Mouse (Mus musculus) lung, adult 2 months (tissue): ENCODE data around the gene Scrg1.

Experiments
- CTCF ChIP-seq: fragments of 200-500 bp; IDR thresholded peaks from 2 replicates; pipeline ENCODE4 v1.5.1; 2011; ENCODE audit warnings: mild to moderate bottlenecking, low read length, control low read depth; ENCODE audit not compliant: insufficient read depth
- POLR2A ChIP-seq: fragments of 200-500 bp; IDR thresholded peaks from 2 replicates; pipeline ENCODE4 v1.6.1; 2011; ENCODE audit warnings: low read depth, mild to moderate bottlenecking, control low read depth, low read length, borderline replicate concordance; ENCODE audit errors: extremely low read depth

- no peak for TF ChIP-seq POLR2A
- TF ChIP-seq CTCF, result no peak
Measured at GRCm38 (mm10) chr8:57416827-57417226, 38.9 kb upstream of the Scrg1 start.
